Mouse (Mus musculus) stomach, postnatal 0 days (tissue): ENCODE results near the gene Slc28a2.

Source experiments
- CTCF ChIP-seq: IDR thresholded peaks from 2 replicates; pipeline ENCODE4 v1.5.1; 2016; ENCODE audit warnings: antibody characterized with exemption, low read depth, mild to moderate bottlenecking, moderate library complexity
- EP300 ChIP-seq: optimal IDR thresholded peaks from 2 replicates; pipeline ENCODE3; 2016; ENCODE audit warnings: antibody characterized with exemption

- TF ChIP-seq CTCF (no peak), EP300 (no peak)
Measured at GRCm38 (mm10) chr2:122407607-122408006, 18.7 kb upstream of the Slc28a2 start.
